Mouse (Mus musculus) gonadal fat pad, adult 2 months (tissue): ENCODE results near the gene Hspb3. TPM values are rescaled to one million over a fixed set of nuclear protein-coding genes. Genes with fewer than 3 reads are reported as not detected.

Experiments used
- DNase-seq: peaks from one replicate; pipeline ENCODE4 v3.0.0-alpha.2; 2012; ENCODE audit warnings: low read depth
- polyA plus RNA-seq: library from polyadenylated mRNA; depleted of rRNA; stranded (reverse); fragments of >200 nt; gene quantifications from 2 replicates; pipeline ENCODE4 v1.2.3, GENCODE M21; 2012

Hspb3 gene
- polyA plus RNA-seq, 1 experiment: not detected

- DNase-seq: no peak
Measured at GRCm38 (mm10) chr13:113635799-113636222, 27.7 kb downstream of the Hspb3 start.

DNA sequence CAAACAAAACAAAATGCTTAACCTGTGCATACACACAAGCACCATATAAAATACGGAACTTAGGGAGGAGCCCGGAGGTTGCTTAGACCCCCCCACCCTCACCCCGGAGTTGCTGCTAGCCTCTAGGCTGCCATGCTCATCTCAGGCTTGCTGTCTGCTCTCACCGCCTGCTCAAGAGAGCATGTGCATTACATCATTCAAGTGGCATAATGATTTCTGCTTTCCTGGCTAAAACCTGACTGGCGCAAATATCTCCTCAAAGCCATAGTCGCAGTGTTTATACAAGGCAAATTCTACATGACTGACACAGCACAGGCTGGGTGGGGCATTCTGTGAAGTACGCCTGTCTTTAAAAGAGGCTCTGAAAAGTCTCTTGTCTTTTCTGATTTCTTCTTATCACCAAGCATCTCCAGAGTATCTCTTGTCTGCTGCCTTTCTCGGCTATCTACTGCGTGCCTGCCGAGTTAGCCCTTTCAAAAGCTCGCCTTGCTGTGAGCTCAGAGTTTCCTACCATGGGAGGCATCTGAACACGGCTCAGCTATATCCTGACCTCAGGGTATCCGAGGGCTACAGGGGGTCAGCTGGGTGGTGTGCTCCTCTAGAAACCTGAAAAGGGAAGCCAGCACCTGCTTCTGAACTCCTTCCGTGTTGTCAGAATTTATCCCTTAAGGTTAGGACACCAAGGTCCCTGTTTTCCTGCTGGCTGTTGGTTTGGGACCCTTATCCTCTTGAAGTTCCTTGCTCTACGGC lies 28.6 kb downstream of the Hspb3 start:
- DNase-seq: no peak

DNA sequence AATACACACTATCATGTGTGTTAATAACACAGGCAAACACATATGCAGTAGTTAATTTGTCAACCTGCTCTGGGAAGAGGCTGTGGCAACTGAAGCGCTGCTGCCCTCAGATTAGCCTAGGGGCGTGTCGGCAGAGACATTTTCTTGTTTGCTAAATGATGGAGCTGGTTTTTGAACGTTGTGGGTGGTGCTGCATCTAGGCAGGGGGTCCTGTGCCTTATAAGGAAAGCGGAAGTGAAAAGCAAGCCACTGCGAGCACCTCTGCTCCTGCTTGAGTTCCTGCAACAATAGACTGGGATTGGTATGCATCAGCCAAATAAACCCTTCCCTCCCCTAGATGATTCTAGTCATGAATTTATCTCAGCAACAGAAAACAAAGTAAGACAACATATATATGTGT lies 31.0 kb downstream of the Hspb3 start:
- no peak for DNase-seq

DNA sequence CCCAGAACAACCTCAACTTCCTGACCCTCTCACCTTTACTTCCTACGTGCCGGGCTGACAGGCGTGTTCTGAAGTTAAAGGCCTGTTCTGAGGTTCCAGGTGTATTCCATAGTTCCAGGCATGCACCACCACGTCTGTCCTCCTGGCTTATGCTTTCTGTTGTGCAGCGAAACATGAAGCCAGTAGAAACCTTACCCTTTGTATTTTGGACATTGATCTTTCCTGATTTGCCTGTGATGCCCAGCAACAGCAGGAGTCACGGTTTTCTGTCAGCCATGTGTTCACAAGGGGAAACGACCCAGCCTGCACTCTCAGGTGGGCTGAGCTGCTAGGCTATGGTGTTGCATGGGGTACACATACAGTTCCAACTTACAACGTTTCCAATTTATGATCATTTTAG lies 35.9 kb downstream of the Hspb3 start:
- no peak for DNase-seq

GRCm38 (mm10) chr13:113622865-113623255 lies 40.6 kb downstream of the Hspb3 start:
- no peak for DNase-seq

- no peak for DNase-seq
Measured at GRCm38 (mm10) chr13:113622122-113622864, 41.2 kb downstream of the Hspb3 start.

DNA sequence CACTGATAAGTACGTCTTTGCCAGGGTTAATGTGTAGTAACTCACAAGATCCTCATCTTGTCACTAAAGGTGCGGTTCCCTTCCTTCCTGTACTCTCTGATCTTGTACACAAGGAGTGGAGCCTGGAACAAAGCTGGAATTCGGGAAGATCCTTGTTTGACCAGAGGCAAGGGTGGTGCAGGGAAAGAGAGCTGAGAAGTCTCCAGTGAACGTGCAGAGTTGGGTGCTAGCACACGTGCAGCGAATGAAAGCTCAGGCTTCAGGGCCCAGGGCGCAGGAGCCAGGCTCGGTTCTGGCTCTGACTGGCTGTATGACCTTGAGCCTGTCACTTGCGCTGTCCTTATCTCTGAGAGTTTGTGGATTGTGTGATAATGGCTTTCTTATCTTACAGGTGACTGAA lies 44.5 kb downstream of the Hspb3 start:
- DNase-seq: no peak

GRCm38 (mm10) chr13:113617891-113618823 lies 45.3 kb downstream of the Hspb3 start, which contains the start of gene Snx18:
Gene Snx18 (minus strand): TSS chr13:113618564.
- no peak for DNase-seq

DNA sequence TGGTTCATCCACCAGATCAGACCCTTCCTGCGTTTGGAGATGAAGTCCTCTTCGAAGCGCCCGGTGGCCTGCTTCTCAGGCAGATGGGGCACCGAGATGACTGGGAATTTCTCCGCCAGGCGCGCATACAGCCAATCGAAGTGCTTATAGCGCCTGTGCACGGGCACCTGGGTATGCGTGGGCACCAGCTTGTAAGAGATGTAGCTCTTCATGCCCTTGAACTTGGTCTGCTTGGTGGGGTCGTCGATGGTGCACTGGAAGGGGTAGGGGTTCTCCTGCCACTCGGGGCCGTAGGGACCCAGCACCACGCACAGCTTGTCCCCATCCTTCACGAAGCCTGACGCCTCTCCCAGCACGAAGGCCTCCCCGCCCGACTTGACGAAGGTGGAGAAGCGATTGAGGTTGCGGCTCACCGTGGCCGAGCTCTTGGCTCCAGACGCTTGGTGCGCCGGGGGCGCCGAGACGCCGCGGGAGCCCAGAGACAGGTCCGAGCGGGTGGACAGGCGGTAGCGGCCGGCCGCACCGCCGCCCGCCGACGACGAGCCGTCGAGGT lies 46.1 kb downstream of the Hspb3 start:
- DNase-seq: no peak

- DNase-seq: no peak
Measured at GRCm38 (mm10) chr13:113616751-113617337, 46.6 kb downstream of the Hspb3 start.

DNA sequence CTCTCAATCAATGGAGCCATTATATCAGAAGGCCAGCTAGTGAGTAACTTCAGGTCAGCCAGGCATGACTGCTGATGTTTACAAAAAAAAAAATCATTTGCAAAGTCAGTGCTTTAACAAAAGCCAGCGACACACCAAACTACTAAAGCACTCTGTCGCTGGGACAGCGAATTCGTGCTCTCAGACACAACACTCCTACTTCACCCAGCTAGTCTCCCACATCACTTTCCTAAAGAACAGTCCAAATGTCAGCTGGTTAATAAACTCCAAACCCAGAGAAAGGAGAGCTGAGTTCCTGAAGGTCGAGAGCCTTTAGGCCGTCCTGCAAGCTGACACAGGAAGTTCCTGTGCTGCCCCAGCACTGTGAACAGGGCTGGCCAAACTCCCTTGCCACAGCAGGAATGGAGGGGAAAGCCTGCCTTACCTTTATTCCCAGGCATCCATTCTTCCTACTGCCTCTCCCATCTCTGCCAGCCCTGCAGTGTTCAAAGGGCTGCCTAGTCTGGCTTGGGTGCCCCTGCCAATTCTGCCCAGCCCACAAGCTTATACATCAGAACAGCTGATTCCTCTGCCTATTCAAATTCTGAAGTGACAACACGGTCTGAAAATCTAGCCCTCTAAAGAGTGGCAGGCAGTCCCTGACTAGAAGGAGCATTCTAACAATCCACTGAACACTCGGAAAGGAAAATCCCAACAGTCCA lies 47.4 kb downstream of the Hspb3 start:
- no peak for DNase-seq

DNA sequence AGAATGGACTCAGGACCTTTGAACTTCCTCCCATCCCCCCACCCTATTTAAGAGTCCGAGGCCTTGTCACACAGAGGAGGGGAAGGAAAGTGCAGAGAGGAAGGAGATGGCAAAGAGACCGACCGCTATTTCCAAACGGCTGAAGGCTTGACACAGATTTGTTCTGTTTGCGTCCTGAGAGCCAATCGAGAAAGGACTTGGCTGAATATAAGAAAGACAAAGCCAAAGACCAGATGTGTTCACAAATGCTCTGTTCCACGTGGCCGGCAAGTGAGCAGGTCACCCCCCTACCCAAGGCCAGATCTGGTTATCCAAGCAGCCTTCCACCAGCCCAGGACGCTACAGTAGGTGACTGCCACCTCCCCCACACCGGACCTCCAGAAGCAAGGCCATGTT lies 47.9 kb downstream of the Hspb3 start:
- DNase-seq: no peak

GRCm38 (mm10) chr13:113614635-113615545 lies 48.6 kb downstream of the Hspb3 start:
- no peak for DNase-seq

GRCm38 (mm10) chr13:113613882-113614281 lies 49.6 kb downstream of the Hspb3 start:
- DNase-seq: no peak

GRCm38 (mm10) chr13:113613341-113613740 lies 50.1 kb downstream of the Hspb3 start:
- no peak for DNase-seq
